Mouse (Mus musculus): ENCODE results near the gene Syne3. TPM values are rescaled to one million over a fixed set of nuclear protein-coding genes. Genes with fewer than 3 reads are reported as not detected.

The Syne3 gene
- polyA plus RNA-seq, 1 experiment from 2014 or later: 1.6 TPM

- H3K4me1 ChIP-seq: no peaks in the 10 kb centered on the region
- H3K27ac ChIP-seq: no peak overlapping the region
- H3K9ac ChIP-seq: no peak overlapping the region; the same call in 1 of the 2 replicates
- no peaks in the 10 kb centered on the region for H3K36me3 ChIP-seq
- H3K27me3 ChIP-seq: peaks cover 4% of the 10 kb centered on the region; the same call in 1 of the 2 replicates
- no peak overlapping the region for H3K4me3 ChIP-seq
- no peaks in the 10 kb centered on the region for H3K9me3 ChIP-seq
- WGBS: 82% methylated on average over 12 of the region's 12 CpGs
- ATAC-seq (ENCODE audit: low FRiP score, low read depth): no peak
- H3K4me2 ChIP-seq (replicated peaks): no peak overlapping the region
Measured at GRCm38 (mm10) chr12:104995259-104995876, 14.2 kb downstream of the Syne3 start.

- no peak overlapping the region for H3K4me2 ChIP-seq (replicated peaks)
- peak; percentile 43; the same call in 1 of the 2 replicates for ATAC-seq (ENCODE audit: low FRiP score, low read depth)
- no peaks in the 10 kb centered on the region for H3K4me1 ChIP-seq
- no peaks in the 10 kb centered on the region for H3K9me3 ChIP-seq
- no peak overlapping the region for H3K9ac ChIP-seq
- no peaks in the 10 kb centered on the region for H3K27me3 ChIP-seq
- no peak overlapping the region for H3K27ac ChIP-seq
- no peak overlapping the region for H3K4me3 ChIP-seq
- WGBS: 79% methylated on average over 8 of the region's 8 CpGs
- H3K36me3 ChIP-seq: no peaks in the 10 kb centered on the region
Measured at GRCm38 (mm10) chr12:104992838-104993237, 16.8 kb downstream of the Syne3 start.

DNA sequence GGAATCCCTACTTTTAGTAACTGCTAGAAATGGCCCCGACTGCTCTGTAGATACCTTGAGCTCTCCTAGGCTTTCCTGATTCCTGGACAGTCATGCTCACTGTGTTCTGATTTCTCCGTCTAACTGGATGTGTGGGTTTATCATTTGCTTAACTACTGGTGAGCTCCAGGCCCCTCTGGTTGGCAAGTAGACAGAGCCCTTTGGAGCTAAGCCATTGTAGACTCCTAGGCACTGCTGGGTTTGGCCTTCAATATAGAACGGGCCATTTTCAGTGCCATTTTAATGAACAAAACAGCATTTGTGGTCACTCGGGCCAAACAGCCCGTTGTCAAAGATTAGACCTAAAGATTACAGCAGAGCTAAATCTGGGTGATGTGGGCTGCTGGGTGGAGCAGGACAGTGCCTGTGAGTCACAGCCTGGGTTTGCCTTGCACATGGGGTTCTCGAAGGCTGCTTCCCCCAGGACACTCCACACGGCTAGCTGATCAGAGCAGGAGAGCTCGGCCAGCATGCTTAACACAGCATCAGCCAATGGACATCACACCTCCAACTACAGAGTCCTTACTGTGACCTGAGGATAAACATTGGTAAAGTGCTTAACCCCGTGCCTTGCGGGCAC, 17.4 kb downstream of the Syne3 start:
- WGBS: 76% methylated on average over 10 of the region's 10 CpGs
- no peaks in the 10 kb centered on the region for H3K27me3 ChIP-seq

DNA sequence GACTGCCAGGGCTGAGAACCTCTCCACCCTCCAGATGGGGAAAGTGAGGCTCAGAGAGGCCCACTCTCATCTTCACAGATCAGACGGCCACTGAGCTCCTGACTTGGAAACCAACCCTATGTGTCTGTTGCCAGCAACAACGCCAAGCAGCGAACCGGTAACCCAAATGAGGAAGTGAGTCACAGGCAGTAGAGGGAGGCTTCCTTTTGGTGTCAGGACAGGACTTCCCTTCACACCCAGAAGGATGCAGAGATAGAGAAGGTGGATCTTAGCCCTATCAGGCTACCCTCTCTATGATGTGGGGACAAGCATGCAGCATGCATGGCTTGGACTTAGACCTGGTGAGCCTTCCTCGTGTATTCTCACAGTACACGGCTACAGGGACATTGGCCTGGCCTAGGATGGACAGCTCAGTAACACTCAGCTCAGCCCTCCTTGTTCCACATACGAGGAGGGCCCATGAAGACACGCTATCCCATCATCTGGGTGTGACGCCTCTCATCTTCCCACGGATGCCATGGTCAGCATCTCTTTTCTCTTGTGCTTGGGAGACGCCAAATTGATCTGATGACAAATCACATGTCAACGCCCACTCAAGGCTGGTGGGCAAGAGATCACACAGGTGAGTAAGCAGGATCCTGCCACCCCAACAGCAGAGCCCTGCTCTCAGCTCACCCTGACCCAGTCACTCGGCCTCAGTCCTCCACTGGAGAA, 18.7 kb downstream of the Syne3 start:
- WGBS: 83% methylated on average over 13 of the region's 13 CpGs
- H3K4me2 ChIP-seq (replicated peaks): no peak overlapping the region
- no peaks in the 10 kb centered on the region for H3K36me3 ChIP-seq
- no peak overlapping the region for H3K4me3 ChIP-seq
- no peaks in the 10 kb centered on the region for H3K27me3 ChIP-seq
- ATAC-seq (ENCODE audit: low FRiP score, low read depth): no peak
- H3K9ac ChIP-seq: no peak overlapping the region
- no peaks in the 10 kb centered on the region for H3K4me1 ChIP-seq
- no peaks in the 10 kb centered on the region for H3K9me3 ChIP-seq
- no peak overlapping the region for H3K27ac ChIP-seq

More for the DNA sequence above, 17.4 kb downstream of the Syne3 start:
- Histone ChIP-seq H3K4me2 (replicated peaks) (no peak overlapping the region), H3K4me1 (no peaks in the 10 kb centered on the region), H3K27ac (no peak overlapping the region), H3K36me3 (no peaks in the 10 kb centered on the region), H3K9me3 (no peaks in the 10 kb centered on the region), H3K4me3 (no peak overlapping the region), H3K9ac (no peak overlapping the region)
- no peak for ATAC-seq (ENCODE audit: low FRiP score, low read depth)

GRCm38 (mm10) chr12:104987936-104988335, 21.7 kb downstream of the Syne3 start:
- no peak overlapping the region for H3K4me2 ChIP-seq (replicated peaks)
- H3K9ac ChIP-seq: no peak overlapping the region
- H3K4me1 ChIP-seq: peaks cover 10% of the 10 kb centered on the region
- no peak overlapping the region for H3K27ac ChIP-seq
- no peaks in the 10 kb centered on the region for H3K36me3 ChIP-seq
- no peaks in the 10 kb centered on the region for H3K9me3 ChIP-seq
- H3K4me3 ChIP-seq: no peak overlapping the region
- WGBS: 77% methylated on average over 7 of the region's 7 CpGs
- no peak for ATAC-seq (ENCODE audit: low FRiP score, low read depth)
- no peaks in the 10 kb centered on the region for H3K27me3 ChIP-seq

GRCm38 (mm10) chr12:104986781-104987180, 22.8 kb downstream of the Syne3 start:
- H3K9ac ChIP-seq: no peak overlapping the region
- 90% methylated on average over 9 of the region's 9 CpGs for WGBS
- H3K27ac ChIP-seq: no peak overlapping the region
- peaks cover 10% of the 10 kb centered on the region for H3K4me1 ChIP-seq
- no peak for ATAC-seq (ENCODE audit: low FRiP score, low read depth)
- no peaks in the 10 kb centered on the region for H3K27me3 ChIP-seq
- no peak overlapping the region for H3K4me3 ChIP-seq
- no peak overlapping the region for H3K4me2 ChIP-seq (replicated peaks)
- no peaks in the 10 kb centered on the region for H3K9me3 ChIP-seq
- no peaks in the 10 kb centered on the region for H3K36me3 ChIP-seq

DNA sequence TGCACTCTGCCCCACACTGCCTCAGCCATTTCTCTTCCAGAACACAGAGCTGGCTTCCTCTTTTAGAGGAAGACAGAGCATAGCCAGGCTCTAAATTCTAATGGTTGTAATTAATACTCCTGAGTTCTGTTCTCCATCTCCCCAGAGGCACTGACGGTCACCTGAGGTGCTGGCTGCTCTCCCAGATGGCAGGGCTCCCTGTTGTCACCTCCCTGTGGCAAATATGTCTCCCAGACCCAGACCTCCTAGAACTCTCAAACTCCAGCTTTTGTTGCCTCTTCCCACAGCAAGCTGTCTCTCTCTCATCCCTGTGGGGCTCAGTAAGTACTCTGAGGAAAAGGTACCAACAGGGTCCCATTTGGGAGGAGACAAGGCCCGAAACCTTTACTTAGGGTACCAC, 23.6 kb downstream of the Syne3 start:
- H3K4me1 ChIP-seq: peaks cover 10% of the 10 kb centered on the region
- 71% methylated on average over 2 of the region's 2 CpGs for WGBS
- ATAC-seq (ENCODE audit: low FRiP score, low read depth): no peak

DNA sequence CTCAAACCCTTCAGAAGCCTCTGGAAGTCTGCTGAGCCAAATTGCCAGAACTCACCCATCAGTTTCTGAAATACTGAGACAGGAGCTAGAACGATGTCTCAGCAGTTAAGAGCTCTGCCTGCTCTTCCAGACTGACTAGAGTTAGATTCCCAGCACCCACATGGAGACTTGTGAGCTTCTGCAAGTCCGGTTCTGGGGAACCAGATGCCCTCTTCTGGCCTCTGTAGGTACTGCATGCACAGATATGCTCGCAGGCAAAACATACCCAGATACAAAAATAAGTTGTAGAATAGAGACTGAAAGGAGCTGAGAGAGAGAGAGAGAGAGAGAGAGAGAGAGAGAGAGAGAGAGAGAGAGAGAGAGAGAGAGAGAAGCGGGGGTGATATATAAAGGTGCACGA, 24.5 kb downstream of the Syne3 start:
- Histone ChIP-seq H3K4me3 (no peak overlapping the region), H3K36me3 (no peaks in the 10 kb centered on the region), H3K4me2 (replicated peaks) (no peak overlapping the region), H3K27ac (no peak overlapping the region), H3K27me3 (no peaks in the 10 kb centered on the region), H3K4me1 (peaks cover 10% of the 10 kb centered on the region), H3K9ac (no peak overlapping the region), H3K9me3 (no peaks in the 10 kb centered on the region)
- WGBS: 74% methylated on average over 5 of the region's 5 CpGs
- no peak for ATAC-seq (ENCODE audit: low FRiP score, low read depth)

More for the DNA sequence above, 23.6 kb downstream of the Syne3 start:
- Histone ChIP-seq H3K9me3 (no peaks in the 10 kb centered on the region), H3K27me3 (no peaks in the 10 kb centered on the region), H3K4me3 (no peak overlapping the region), H3K36me3 (no peaks in the 10 kb centered on the region), H3K4me2 (replicated peaks) (no peak overlapping the region), H3K27ac (no peak overlapping the region), H3K9ac (no peak overlapping the region)

DNA sequence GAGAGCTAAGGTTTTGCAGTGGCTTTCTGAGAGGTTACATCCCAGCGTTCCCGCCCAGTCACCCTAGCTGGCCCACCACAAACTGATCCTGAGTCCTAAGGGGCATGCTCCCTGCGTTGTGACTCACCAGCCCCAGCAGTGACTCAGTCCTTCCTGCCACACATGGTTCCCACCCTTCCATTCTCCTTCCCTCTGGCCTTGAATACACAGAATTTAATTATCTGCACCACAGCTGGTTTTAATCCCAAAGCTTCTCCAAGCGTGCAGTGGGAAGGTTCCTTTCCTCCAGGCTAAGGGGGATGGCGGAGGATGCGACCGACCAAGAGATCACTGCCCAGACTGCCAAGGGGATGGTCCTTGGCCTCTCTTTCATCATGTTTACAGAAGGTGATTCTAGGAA, 26.1 kb downstream of the Syne3 start:
- H3K4me3 ChIP-seq: no peak overlapping the region
- H3K9me3 ChIP-seq: no peaks in the 10 kb centered on the region; the same call in 1 of the 2 replicates
- H3K9ac ChIP-seq: no peak overlapping the region
- peaks cover 21% of the 10 kb centered on the region for H3K4me1 ChIP-seq
- no peak for ATAC-seq (ENCODE audit: low FRiP score, low read depth)
- H3K36me3 ChIP-seq: no peaks in the 10 kb centered on the region
- no peak overlapping the region for H3K4me2 ChIP-seq (replicated peaks)
- 20% methylated on average over 7 of the region's 7 CpGs for WGBS
- no peak overlapping the region for H3K27ac ChIP-seq
- no peaks in the 10 kb centered on the region for H3K27me3 ChIP-seq

- Histone ChIP-seq H3K27ac (peak overlapping the region; percentile 61), H3K27me3 (no peaks in the 10 kb centered on the region), H3K9me3 (peaks cover 5% of the 10 kb centered on the region; the same call in 1 of the 2 replicates), H3K9ac (no peak overlapping the region; the same call in 1 of the 2 replicates), H3K4me2 (replicated peaks) (peak overlapping the region; percentile 38), H3K36me3 (no peaks in the 10 kb centered on the region), H3K4me3 (no peak overlapping the region), H3K4me1 (peaks cover 24% of the 10 kb centered on the region)
- ATAC-seq (ENCODE audit: low FRiP score, low read depth): peak; percentile 43
- 60% methylated on average over 22 of the region's 22 CpGs for WGBS
Measured at GRCm38 (mm10) chr12:104978943-104979723, 30.5 kb downstream of the Syne3 start.

GRCm38 (mm10) chr12:104978420-104978819, 31.2 kb downstream of the Syne3 start:
- Histone ChIP-seq H3K4me1 (peaks cover 17% of the 10 kb centered on the region), H3K36me3 (no peaks in the 10 kb centered on the region), H3K4me2 (replicated peaks) (peak overlapping the region; percentile 38), H3K9me3 (peaks cover 5% of the 10 kb centered on the region; the same call in 1 of the 2 replicates), H3K9ac (0 out of 2 replicates have a peak overlapping the region, but pooled peaks have one; percentile 5), H3K4me3 (no peak overlapping the region), H3K27ac (peak overlapping the region; percentile 61), H3K27me3 (no peaks in the 10 kb centered on the region)
- WGBS: 21% methylated on average over 9 of the region's 9 CpGs
- ATAC-seq (ENCODE audit: low FRiP score, low read depth): no peak

All from limb, embryonic 13.5 days (tissue).